Mouse (Mus musculus) urinary bladder, adult 18-20 months (tissue): ENCODE results near the gene Mpp6.

Source experiments
- DNase-seq, 2 experiments: peaks; one replicate each; pipeline ENCODE4 v3.0.0; 2022; ENCODE audit warnings: low spot score in 2 of 2, mixed read lengths in 2 of 2

Mpp6 gene

GRCm38 (mm10) chr6:50109757-50110378 lies at the start of gene Mpp6:
Mpp6 (plus strand) TSS chr6:50110241.
- peak; percentile 72 to 81 for DNase-seq

GRCm38 (mm10) chr6:50066172-50066571 lies 43.9 kb upstream of the Mpp6 start:
- no peak for DNase-seq

- no peak for DNase-seq
These were observed 41.6 kb upstream of the Mpp6 start for GRCm38 (mm10) chr6:50068490-50068889.

GRCm38 (mm10) chr6:50075248-50075647 lies 34.8 kb upstream of the Mpp6 start:
- no peak for DNase-seq

GRCm38 (mm10) chr6:50076473-50076872 lies 33.6 kb upstream of the Mpp6 start:
- no peak for DNase-seq

GRCm38 (mm10) chr6:50080431-50080830 lies 29.6 kb upstream of the Mpp6 start:
- no peak for DNase-seq

GRCm38 (mm10) chr6:50085206-50085605 lies 24.8 kb upstream of the Mpp6 start:
- DNase-seq = no peak

- no peak for DNase-seq
These were observed 20.7 kb upstream of the Mpp6 start for GRCm38 (mm10) chr6:50089333-50089732.

- no peak for DNase-seq
These were observed 19.8 kb upstream of the Mpp6 start for GRCm38 (mm10) chr6:50090221-50090620.

- no peak for DNase-seq
These were observed 18.4 kb upstream of the Mpp6 start for GRCm38 (mm10) chr6:50091462-50092154.

GRCm38 (mm10) chr6:50109201-50109756 lies 762 bp upstream of the Mpp6 start:
- no peak for DNase-seq

- DNase-seq = peak; percentile 15 to 37
These were observed 419 bp downstream of the Mpp6 start for GRCm38 (mm10) chr6:50110379-50110941.

GRCm38 (mm10) chr6:50111111-50111655 lies 1.1 kb downstream of the Mpp6 start:
- no peak for DNase-seq

GRCm38 (mm10) chr6:50112775-50113174 lies 2.7 kb downstream of the Mpp6 start:
- peak; percentile 77 to 86 for DNase-seq

GRCm38 (mm10) chr6:50114280-50114679 lies 4.2 kb downstream of the Mpp6 start:
- DNase-seq = no peak

- no peak for DNase-seq
These were observed 10.9 kb downstream of the Mpp6 start for GRCm38 (mm10) chr6:50120931-50121330.

GRCm38 (mm10) chr6:50122835-50123234 lies 12.8 kb downstream of the Mpp6 start:
- no peak for DNase-seq

- DNase-seq = no peak
These were observed 14.2 kb downstream of the Mpp6 start for GRCm38 (mm10) chr6:50124197-50124596.

- no peak for DNase-seq
These were observed 16.3 kb downstream of the Mpp6 start for GRCm38 (mm10) chr6:50126331-50126730.

GRCm38 (mm10) chr6:50127536-50127935 lies 17.5 kb downstream of the Mpp6 start:
- no peak for DNase-seq

- DNase-seq = no peak
These were observed 27.6 kb downstream of the Mpp6 start for GRCm38 (mm10) chr6:50137651-50138050.

GRCm38 (mm10) chr6:50139526-50139925 lies 29.5 kb downstream of the Mpp6 start:
- no peak for DNase-seq

GRCm38 (mm10) chr6:50146158-50146557 lies 36.1 kb downstream of the Mpp6 start:
- no peak for DNase-seq
